Mouse (Mus musculus): ENCODE results near the gene H2-Ke6.
A peak's percentile ranks its signal among the peaks of the same experiment; 100 is the strongest.

GRCm38 (mm10) chr17:34000150-34000537 is 27.7 kb downstream of the H2-Ke6 start, which contains the start of gene H2-K1:
- no peak for TF ChIP-seq CTCF (IDR thresholded peaks at IDR 0.05; ENCODE audit: extremely low read depth, insufficient read length, insufficient replicate concordance, low read depth, low read length)
- TF ChIP-seq POLR2A (IDR thresholded peaks at IDR 0.05; ENCODE audit: low read depth, low read length), result peak; percentile 100

Measured in small intestine, adult 2 months (tissue).